Mouse (Mus musculus) kidney, adult 2 months (tissue): ENCODE measurements around the gene Defb29.

Experiments
- CTCF ChIP-seq: fragments of 200-500 bp; conservative IDR thresholded peaks from 2 replicates; pipeline ENCODE4 v1.5.1; 2011; ENCODE audit warnings: low read depth, mild to moderate bottlenecking, control low read depth, low read length, moderate library complexity, mixed read lengths; ENCODE audit not compliant: insufficient read depth, insufficient read length
- POLR2A ChIP-seq: fragments of 200-500 bp; IDR thresholded peaks from one replicate; pipeline ENCODE4 v1.6.1; 2011; ENCODE audit warnings: low read depth, low read length, control low read depth

- TF ChIP-seq CTCF (no peak), POLR2A (no peak)
Measured at GRCm38 (mm10) chr2:152588450-152588849, 48.6 kb upstream of the Defb29 start.
